Mouse (Mus musculus): ENCODE data around the gene Osbpl5. TPM values are rescaled to one million over a fixed set of nuclear protein-coding genes. Genes with fewer than 3 reads are reported as not detected.

Osbpl5 gene
- total RNA-seq, 1 experiment, result 13.6 TPM

GRCm38 (mm10) chr7:143768267-143768666 lies 11.5 kb upstream of the Osbpl5 start:
- in situ Hi-C loops (cut with MboI; ENCODE audit: low sequenced_read_pairs in 2 of 2, unreplicated experiment in 2 of 2), result loop anchor here in 1 of 2 experiments (10.0 kb wide), 1 partner anchor 63 kb away; no protein-coding TSS in a partner anchor
- Histone ChIP-seq H3K36me3 (ENCODE audit: control insufficient read depth, insufficient read depth, low read length, poor library complexity, severe bottlenecking) (no peaks in the 10 kb centered on the region), H3K9me3 (ENCODE audit: control insufficient read depth, insufficient read depth, low read depth, low read length) (no peaks in the 10 kb centered on the region), H3K4me1 (ENCODE audit: control insufficient read depth in 2 of 2, insufficient read depth in 2 of 2, low read length in 2 of 2, poor library complexity in 1 of 2) (no peaks in the 10 kb centered on the region), H3K4me3 (ENCODE audit: insufficient read depth in 1 of 2, low read depth in 1 of 2, low read length in 2 of 2, poor library complexity in 1 of 2, severe bottlenecking in 1 of 2) (no peak overlapping the region), H3K27ac (ENCODE audit: insufficient read depth, low read depth, low read length, poor library complexity, severe bottlenecking) (no peak overlapping the region), H3K9ac (ENCODE audit: insufficient read depth, low read depth, low read length, poor library complexity, severe bottlenecking) (no peak overlapping the region)
- DNase-seq (ENCODE audit: low read depth, low spot score), result no peak
- TF ChIP-seq ZNF384 (IDR thresholded peaks at IDR 0.05; ENCODE audit: low read depth, low read length), result no peak
- no peak for TF ChIP-seq MAFK (IDR thresholded peaks at IDR 0.05; ENCODE audit: insufficient read depth, low read depth, low read length)
- TF ChIP-seq ZC3H11A (IDR thresholded peaks at IDR 0.05; ENCODE audit: borderline replicate concordance, low read depth, low read length), result no peak
- no peak for TF ChIP-seq CHD2 (IDR thresholded peaks at IDR 0.05; ENCODE audit: low read depth, low read length)
- TF ChIP-seq HCFC1 (IDR thresholded peaks at IDR 0.05; ENCODE audit: borderline replicate concordance, insufficient read depth, low read length), result no peak

GRCm38 (mm10) chr7:143766893-143767292 lies 10.1 kb upstream of the Osbpl5 start, which contains the start of gene Mrgprg:
Gene Mrgprg (minus strand): TSS chr7:143766993.
- in situ Hi-C loops (cut with MboI; ENCODE audit: low sequenced_read_pairs in 2 of 2, unreplicated experiment in 2 of 2), result loop anchor here in 1 of 2 experiments (10.0 kb wide), 1 partner anchor 62 kb away; no protein-coding TSS in a partner anchor
- no peak within 1 kb of the TSS for H3K4me3 ChIP-seq (ENCODE audit: insufficient read depth in 1 of 2, low read depth in 1 of 2, low read length in 2 of 2, poor library complexity in 1 of 2, severe bottlenecking in 1 of 2)

GRCm38 (mm10) chr7:143764876-143765530 lies 8.2 kb upstream of the Osbpl5 start:
- no peak overlapping the region for H3K9ac ChIP-seq (ENCODE audit: insufficient read depth, low read depth, low read length, poor library complexity, severe bottlenecking)
- no peak for TF ChIP-seq ZNF384 (IDR thresholded peaks at IDR 0.05; ENCODE audit: low read depth, low read length)
- no peak for TF ChIP-seq ZC3H11A (IDR thresholded peaks at IDR 0.05; ENCODE audit: borderline replicate concordance, low read depth, low read length)
- no peak overlapping the region for H3K4me3 ChIP-seq (ENCODE audit: insufficient read depth in 1 of 2, low read depth in 1 of 2, low read length in 2 of 2, poor library complexity in 1 of 2, severe bottlenecking in 1 of 2)
- no peak for DNase-seq (ENCODE audit: low read depth, low spot score)
- no peaks in the 10 kb centered on the region for H3K9me3 ChIP-seq (ENCODE audit: control insufficient read depth, insufficient read depth, low read depth, low read length)
- in situ Hi-C loops (cut with MboI; ENCODE audit: low sequenced_read_pairs in 2 of 2, unreplicated experiment in 2 of 2), result loop anchor here in 1 of 2 experiments (10.0 kb wide), 1 partner anchor 60 kb away; no protein-coding TSS in a partner anchor
- no peak overlapping the region for H3K27ac ChIP-seq (ENCODE audit: insufficient read depth, low read depth, low read length, poor library complexity, severe bottlenecking)
- H3K4me1 ChIP-seq (ENCODE audit: control insufficient read depth in 2 of 2, insufficient read depth in 2 of 2, low read length in 2 of 2, poor library complexity in 1 of 2), result no peaks in the 10 kb centered on the region
- H3K36me3 ChIP-seq (ENCODE audit: control insufficient read depth, insufficient read depth, low read length, poor library complexity, severe bottlenecking), result no peaks in the 10 kb centered on the region

More at GRCm38 (mm10) chr7:143766893-143767292, 10.1 kb upstream of the Osbpl5 start, which contains the start of gene Mrgprg:
- H3K9ac ChIP-seq (ENCODE audit: insufficient read depth, low read depth, low read length, poor library complexity, severe bottlenecking), result no peak within 1 kb of the TSS
- H3K9me3 ChIP-seq (ENCODE audit: control insufficient read depth, insufficient read depth, low read depth, low read length), result no peaks in the 10 kb centered on the region
- no peaks in the 10 kb centered on the region for H3K36me3 ChIP-seq (ENCODE audit: control insufficient read depth, insufficient read depth, low read length, poor library complexity, severe bottlenecking)
- H3K27ac ChIP-seq (ENCODE audit: insufficient read depth, low read depth, low read length, poor library complexity, severe bottlenecking), result no peak within 1 kb of the TSS
- TF ChIP-seq CHD2 (IDR thresholded peaks at IDR 0.05; ENCODE audit: low read depth, low read length) (no peak), ZNF384 (IDR thresholded peaks at IDR 0.05; ENCODE audit: low read depth, low read length) (no peak), HCFC1 (IDR thresholded peaks at IDR 0.05; ENCODE audit: borderline replicate concordance, insufficient read depth, low read length) (no peak), ZC3H11A (IDR thresholded peaks at IDR 0.05; ENCODE audit: borderline replicate concordance, low read depth, low read length) (no peak), MAFK (IDR thresholded peaks at IDR 0.05; ENCODE audit: insufficient read depth, low read depth, low read length) (no peak)
- DNase-seq (ENCODE audit: low read depth, low spot score), result no peak
- H3K4me1 ChIP-seq (ENCODE audit: control insufficient read depth in 2 of 2, insufficient read depth in 2 of 2, low read length in 2 of 2, poor library complexity in 1 of 2), result no peaks in the 10 kb centered on the region

- no peak for TF ChIP-seq HCFC1 (IDR thresholded peaks at IDR 0.05; ENCODE audit: borderline replicate concordance, insufficient read depth, low read length)
- TF ChIP-seq ZC3H11A (IDR thresholded peaks at IDR 0.05; ENCODE audit: borderline replicate concordance, low read depth, low read length), result no peak
- no peak for TF ChIP-seq ZNF384 (IDR thresholded peaks at IDR 0.05; ENCODE audit: low read depth, low read length)
- TF ChIP-seq MAFK (IDR thresholded peaks at IDR 0.05; ENCODE audit: insufficient read depth, low read depth, low read length), result no peak
- no peak for TF ChIP-seq CHD2 (IDR thresholded peaks at IDR 0.05; ENCODE audit: low read depth, low read length)
- Histone ChIP-seq H3K4me1 (ENCODE audit: control insufficient read depth in 2 of 2, insufficient read depth in 2 of 2, low read length in 2 of 2, poor library complexity in 1 of 2) (no peaks in the 10 kb centered on the region), H3K36me3 (ENCODE audit: control insufficient read depth, insufficient read depth, low read length, poor library complexity, severe bottlenecking) (no peaks in the 10 kb centered on the region), H3K9ac (ENCODE audit: insufficient read depth, low read depth, low read length, poor library complexity, severe bottlenecking) (no peak overlapping the region), H3K27ac (ENCODE audit: insufficient read depth, low read depth, low read length, poor library complexity, severe bottlenecking) (no peak overlapping the region), H3K4me3 (ENCODE audit: insufficient read depth in 1 of 2, low read depth in 1 of 2, low read length in 2 of 2, poor library complexity in 1 of 2, severe bottlenecking in 1 of 2) (no peak overlapping the region), H3K9me3 (ENCODE audit: control insufficient read depth, insufficient read depth, low read depth, low read length) (no peaks in the 10 kb centered on the region)
- no peak for DNase-seq (ENCODE audit: low read depth, low spot score)
- in situ Hi-C loops (cut with MboI; ENCODE audit: low sequenced_read_pairs in 2 of 2, unreplicated experiment in 2 of 2), result loop anchor here in 1 of 2 experiments (10.0 kb wide), 1 partner anchor 59 kb away; no protein-coding TSS in a partner anchor
Observed at GRCm38 (mm10) chr7:143763794-143764193, 7.0 kb upstream of the Osbpl5 start.

Measured in ES-E14 (cell line).